Mouse (Mus musculus) stomach, postnatal 0 days (tissue): ENCODE measurements at regions not wholly inside any gene's neighbourhood (a gene's known extent, or its start where the extent isn't known, plus 50 kb on each side); places are given as distances from the start of the nearest gene placed in this dataset.

Experiments used
- ATAC-seq: fragments of 200-750 bp; cut with Nextera tagmentation; 2 replicates; pipeline ENCODE4 v1.8.0; 2017; ENCODE audit not compliant: low FRiP score, low TSS enrichment
- DNase-seq: peaks from one replicate; pipeline ENCODE4 v3.0.0-alpha.2; 2016; ENCODE audit warnings: low spot score
- H3K27ac ChIP-seq: fragments of 300-500 bp; sonication (generic); replicated peaks from 2 replicates; pipeline ENCODE4 v1.5.1; 2014; ENCODE audit warnings: mild to moderate bottlenecking, control low read depth
- H3K27me3 ChIP-seq: fragments of 300-500 bp; sonication (generic); 2 replicates; pipeline ENCODE4 v1.6.1; 2014; ENCODE audit warnings: low read length; ENCODE audit not compliant: control insufficient read depth, insufficient read depth
- H3K36me3 ChIP-seq: fragments of 300-500 bp; sonication (generic); 2 replicates; pipeline ENCODE4 v1.6.1; 2014; ENCODE audit warnings: low read length, mixed read lengths; ENCODE audit not compliant: control insufficient read depth, insufficient read depth
- H3K4me1 ChIP-seq: fragments of 300-500 bp; sonication (generic); replicated peaks from 2 replicates; pipeline ENCODE4 v1.6.1; 2014; ENCODE audit warnings: antibody characterized with exemption; ENCODE audit not compliant: control insufficient read depth, insufficient read depth
- H3K4me2 ChIP-seq: fragments of 300-500 bp; sonication (generic); replicated peaks from 2 replicates; pipeline ENCODE4 v1.6.1; 2014; ENCODE audit warnings: low read depth, mild to moderate bottlenecking, control low read depth, moderate library complexity
- H3K4me3 ChIP-seq: fragments of 300-500 bp; sonication (generic); 2 replicates; pipeline ENCODE4 v1.5.1; 2014; ENCODE audit warnings: low read depth, low read length, control low read depth
- H3K9ac ChIP-seq: fragments of 300-500 bp; sonication (generic); 2 replicates; pipeline ENCODE4 v1.6.1; 2014; ENCODE audit warnings: mild to moderate bottlenecking, low read length, control low read depth, mixed read lengths
- H3K9me3 ChIP-seq: fragments of 300-500 bp; sonication (generic); 2 replicates; pipeline ENCODE4 v1.6.1; 2016; ENCODE audit warnings: low read length; ENCODE audit not compliant: control insufficient read depth
- CTCF ChIP-seq: IDR thresholded peaks from 2 replicates; pipeline ENCODE4 v1.5.1; 2016; ENCODE audit warnings: antibody characterized with exemption, low read depth, mild to moderate bottlenecking, moderate library complexity
- EP300 ChIP-seq: optimal IDR thresholded peaks from 2 replicates; pipeline ENCODE3; 2016; ENCODE audit warnings: antibody characterized with exemption
- WGBS: fragments of 180-500 bp; shearing (Covaris S2); extraction: QIAGEN DNeasy Blood & Tissue Kit; methylation state at CpG from one replicate; pipeline ENCODE4 v1.1.7; 2014; 5-methylcytosine and 5-hydroxymethylcytosine counted together

GRCm38 (mm10) chr4:87368413-87369160 lies 138.3 kb upstream of the Slc24a2 start:
- 0 out of 2 replicates have a peak overlapping the region, but pooled peaks have one; percentile 0 for H3K27ac ChIP-seq
- WGBS: 11% methylated on average over 20 of the region's 20 CpGs
- H3K4me2 ChIP-seq: peak overlapping the region; percentile 56
- H3K4me1 ChIP-seq: no peaks in the 10 kb centered on the region; the same call in 1 of the 2 replicates
- ATAC-seq (peak; percentile 64; the same call in 1 of the 2 replicates), DNase-seq (peak; percentile 55)
- TF ChIP-seq EP300 (no peak), CTCF (peak; percentile 78)
- H3K36me3 ChIP-seq: no peaks in the 10 kb centered on the region
- H3K9me3 ChIP-seq: no peaks in the 10 kb centered on the region
- peak overlapping the region; percentile 32 for H3K4me3 ChIP-seq
- H3K27me3 ChIP-seq: no peaks in the 10 kb centered on the region
- H3K9ac ChIP-seq: no peak overlapping the region

DNA sequence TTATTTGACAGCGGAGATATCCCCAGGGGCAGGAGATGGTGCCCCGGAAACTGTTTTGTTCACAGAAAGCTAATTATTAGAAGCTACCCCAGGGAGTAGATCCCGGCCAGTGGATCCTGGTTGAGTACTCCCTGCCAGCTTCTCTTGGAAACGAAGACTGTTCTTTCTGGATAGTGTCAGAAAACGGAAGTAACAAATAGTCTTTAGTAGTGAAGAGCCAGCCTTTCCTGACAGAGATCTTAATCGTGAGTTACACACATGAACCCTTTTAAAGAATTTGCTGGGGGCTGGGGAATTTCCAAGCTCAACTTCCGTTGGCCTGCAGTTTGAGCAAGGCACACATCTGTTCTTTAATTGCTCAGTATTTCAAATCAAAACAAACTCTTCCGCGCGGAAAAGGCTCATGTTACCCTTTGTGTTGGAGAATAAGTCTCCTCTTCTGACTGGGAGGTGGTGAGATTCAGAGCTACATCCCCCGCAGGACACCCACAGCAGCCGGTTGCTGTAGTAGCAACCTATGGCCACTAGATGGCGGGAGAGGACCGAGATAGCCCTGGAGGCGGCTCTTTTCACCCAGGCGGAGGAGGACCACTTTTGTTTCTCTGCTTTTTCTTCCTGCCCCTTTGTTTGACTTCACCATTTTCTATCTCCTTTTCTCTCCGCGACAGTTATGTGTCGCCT lies 137.6 kb upstream of the Slc24a2 start:
- H3K27me3 ChIP-seq: no peaks in the 10 kb centered on the region
- peak overlapping the region; percentile 56 for H3K4me2 ChIP-seq
- 11% methylated on average over 19 of the region's 19 CpGs for WGBS
- 0 out of 2 replicates have a peak overlapping the region, but pooled peaks have one; percentile 0 for H3K27ac ChIP-seq
- DNase-seq: peak; percentile 74
- TF ChIP-seq EP300 (no peak), CTCF (peak; percentile 98)
- H3K9me3 ChIP-seq: no peaks in the 10 kb centered on the region
- no peaks in the 10 kb centered on the region for H3K36me3 ChIP-seq
- H3K4me3 ChIP-seq: peak overlapping the region; percentile 32
- H3K4me1 ChIP-seq: no peaks in the 10 kb centered on the region; the same call in 1 of the 2 replicates
- peak; percentile 84 for ATAC-seq
- H3K9ac ChIP-seq: no peak overlapping the region

- no peak for ATAC-seq
- Histone ChIP-seq H3K36me3 (no peaks in the 10 kb centered on the region), H3K4me1 (no peaks in the 10 kb centered on the region), H3K27ac (no peak overlapping the region), H3K4me3 (no peak overlapping the region), H3K9me3 (no peaks in the 10 kb centered on the region), H3K27me3 (no peaks in the 10 kb centered on the region), H3K4me2 (no peak overlapping the region), H3K9ac (no peak overlapping the region)
- no peak for DNase-seq
- 28% methylated on average over 6 of the region's 6 CpGs for WGBS
- TF ChIP-seq CTCF (peak; percentile 68), EP300 (no peak)
Measured at GRCm38 (mm10) chr4:87362201-87362600, 131.9 kb upstream of the Slc24a2 start.

GRCm38 (mm10) chr4:87359483-87359882 lies 129.2 kb upstream of the Slc24a2 start:
- H3K27me3 ChIP-seq: no peaks in the 10 kb centered on the region
- H3K4me2 ChIP-seq: 0 out of 2 replicates have a peak overlapping the region, but pooled peaks have one; percentile 6
- TF ChIP-seq CTCF (peak; percentile 59), EP300 (no peak)
- no peaks in the 10 kb centered on the region for H3K4me1 ChIP-seq
- WGBS: 36% methylated on average over 9 of the region's 9 CpGs
- no peaks in the 10 kb centered on the region for H3K9me3 ChIP-seq
- DNase-seq (no peak), ATAC-seq (no peak)
- H3K4me3 ChIP-seq: no peak overlapping the region
- H3K9ac ChIP-seq: no peak overlapping the region
- no peak overlapping the region for H3K27ac ChIP-seq
- no peaks in the 10 kb centered on the region for H3K36me3 ChIP-seq

DNA sequence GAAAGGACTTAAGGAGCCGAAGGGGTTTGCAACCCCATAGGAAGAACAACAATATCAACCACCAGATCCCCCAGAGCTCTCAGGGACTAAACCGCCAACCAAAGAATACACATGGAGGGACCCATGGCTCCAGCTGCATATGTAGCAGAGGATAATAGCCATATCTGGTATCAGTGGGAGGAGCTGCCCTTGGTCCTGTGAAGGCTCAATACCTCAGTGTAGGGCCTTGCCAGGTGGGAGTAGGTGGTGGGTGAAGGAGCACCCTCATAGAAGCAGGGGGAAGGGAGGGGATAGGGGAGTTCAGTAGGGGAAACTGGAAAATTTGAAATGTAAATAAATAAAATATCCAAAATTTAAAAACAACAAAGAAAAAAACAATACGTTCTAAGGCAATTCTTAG lies 128.7 kb upstream of the Slc24a2 start:
- no peak overlapping the region for H3K27ac ChIP-seq
- 87% methylated on average over 3 of the region's 3 CpGs for WGBS
- no peaks in the 10 kb centered on the region for H3K4me1 ChIP-seq
- ATAC-seq (no peak), DNase-seq (no peak)
- H3K4me2 ChIP-seq: no peak overlapping the region
- H3K36me3 ChIP-seq: no peaks in the 10 kb centered on the region
- H3K4me3 ChIP-seq: no peak overlapping the region
- no peak for TF ChIP-seq CTCF
- no peak for TF ChIP-seq EP300
- no peak overlapping the region for H3K9ac ChIP-seq
- H3K27me3 ChIP-seq: no peaks in the 10 kb centered on the region
- H3K9me3 ChIP-seq: no peaks in the 10 kb centered on the region

DNA sequence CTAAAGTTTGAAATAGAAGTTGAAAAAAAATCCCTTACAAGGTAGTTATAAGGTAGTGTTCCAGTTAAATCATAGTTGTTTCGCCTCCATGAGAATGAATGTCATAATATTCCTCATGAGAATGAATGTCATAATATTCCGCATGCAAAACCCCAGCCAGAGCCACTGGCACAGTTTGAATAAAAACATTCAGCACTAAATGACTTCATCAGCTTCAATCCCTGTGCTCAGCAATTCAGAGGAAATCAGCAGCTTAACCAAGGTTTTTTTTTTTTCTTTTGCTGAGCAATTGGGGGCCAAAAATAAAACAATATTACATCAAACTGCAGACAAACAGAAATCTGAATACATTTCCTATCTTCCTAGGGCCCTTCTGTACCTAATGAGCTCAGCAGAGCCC lies 102.7 kb upstream of the Slc24a2 start:
- Histone ChIP-seq H3K9ac (no peak overlapping the region), H3K4me1 (no peaks in the 10 kb centered on the region), H3K36me3 (no peaks in the 10 kb centered on the region), H3K4me3 (no peak overlapping the region), H3K9me3 (no peaks in the 10 kb centered on the region), H3K27ac (no peak overlapping the region), H3K27me3 (no peaks in the 10 kb centered on the region), H3K4me2 (no peak overlapping the region)
- ATAC-seq (no peak), DNase-seq (no peak)
- 60% methylated on average over 2 of the region's 2 CpGs for WGBS
- TF ChIP-seq CTCF (no peak), EP300 (no peak)
